Mouse (Mus musculus): ENCODE measurements at regions not wholly inside any gene's neighbourhood (a gene's known extent, or its start where the extent isn't known, plus 50 kb on each side); places are given as distances from the start of the nearest gene placed in this dataset.

GRCm38 (mm10) chr2:128431751-128432150 lies 159.3 kb upstream of the Spdye4c start:
- DNase-seq (ENCODE audit: low spot score in 2 of 2): no peak

GRCm38 (mm10) chr2:128432741-128433140 lies 158.3 kb upstream of the Spdye4c start:
- no peak for DNase-seq (ENCODE audit: low spot score in 2 of 2)

DNA sequence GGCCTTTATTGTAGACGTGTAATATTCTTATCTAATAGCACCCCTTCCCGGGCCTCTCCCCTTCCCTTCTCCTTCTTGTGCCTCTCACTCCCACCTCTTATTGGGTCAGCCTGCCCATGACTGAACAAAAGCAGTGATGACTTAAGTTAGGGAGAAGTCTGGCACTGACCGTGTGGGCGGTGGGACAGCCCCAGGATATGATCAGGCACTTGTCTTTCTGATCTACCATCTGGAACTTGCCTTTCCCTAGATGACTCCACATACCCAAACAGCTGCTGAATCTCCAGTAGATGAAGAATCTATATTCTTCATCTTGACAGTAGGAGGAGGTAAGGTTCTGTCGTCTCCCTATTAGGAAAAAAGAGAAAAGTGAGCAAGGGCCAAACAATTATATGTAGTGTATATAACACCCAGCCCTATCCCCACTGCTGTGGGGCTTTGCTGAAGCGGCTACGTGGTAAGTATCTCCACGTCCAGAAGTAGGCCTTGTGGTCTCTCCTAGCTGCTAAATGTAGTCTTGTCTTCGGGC lies 157.4 kb upstream of the Spdye4c start:
- DNase-seq (ENCODE audit: low spot score in 2 of 2): no peak

DNA sequence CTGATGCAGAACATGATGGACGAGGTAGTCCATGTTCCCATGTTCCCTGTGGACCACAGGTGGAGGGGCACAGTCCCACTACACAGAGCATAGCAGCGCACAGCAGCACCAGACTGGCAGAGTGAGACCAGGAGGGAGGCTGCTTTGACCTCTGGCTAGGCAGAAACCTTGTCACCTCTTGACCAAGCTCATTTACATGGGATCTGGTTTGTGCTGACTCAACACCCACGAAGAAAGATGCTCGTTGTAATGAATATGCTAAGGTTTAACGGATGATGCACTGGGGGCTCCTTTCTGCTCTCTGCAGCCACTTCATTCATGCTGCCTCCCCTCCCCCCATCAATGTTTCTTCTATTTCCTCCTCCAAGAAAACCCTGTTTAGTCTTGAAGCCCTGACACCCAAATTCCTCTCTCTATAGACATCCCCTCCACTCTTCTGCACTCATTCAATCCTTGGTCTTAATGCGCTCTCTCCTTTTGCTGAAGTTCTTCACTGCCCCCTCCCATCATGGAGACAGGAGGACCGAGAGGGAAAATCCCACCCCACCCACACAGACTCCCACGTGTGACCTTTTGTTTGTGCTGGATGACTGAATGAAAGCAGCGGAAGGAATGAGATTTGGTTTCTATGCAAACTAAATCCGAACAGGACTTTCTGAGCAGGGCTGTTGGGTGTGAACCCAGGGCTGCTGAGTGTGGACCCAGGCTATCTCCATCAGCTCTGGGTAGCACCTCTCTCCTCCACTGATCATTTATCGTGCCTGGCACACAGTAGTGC lies 156.6 kb upstream of the Spdye4c start:
- no peak for DNase-seq (ENCODE audit: low spot score in 2 of 2)

DNA sequence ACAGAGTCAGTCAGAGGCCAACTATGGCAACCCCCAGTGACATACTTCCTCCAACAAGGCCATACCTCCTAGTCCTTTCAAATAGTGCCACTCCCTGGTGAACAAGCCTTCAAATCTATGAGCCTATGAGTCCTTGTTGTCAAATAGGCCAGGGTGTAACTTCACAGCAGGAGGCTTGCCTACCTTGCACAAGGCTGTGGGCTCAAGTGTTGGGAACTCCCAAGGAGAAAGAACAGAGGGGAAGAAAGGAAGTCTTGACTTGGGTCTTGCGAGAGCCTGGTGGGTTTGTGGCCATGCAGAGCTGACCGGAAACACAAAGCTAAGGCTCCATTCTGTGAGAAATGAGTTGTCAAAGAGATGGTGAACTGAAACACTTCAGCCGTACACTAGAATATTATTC lies 154.6 kb upstream of the Spdye4c start:
- no peak for DNase-seq (ENCODE audit: low spot score in 2 of 2)

GRCm38 (mm10) chr2:128437698-128438097 lies 153.3 kb upstream of the Spdye4c start:
- no peak for DNase-seq (ENCODE audit: low spot score in 2 of 2)

GRCm38 (mm10) chr2:128438161-128438822 lies 152.7 kb upstream of the Spdye4c start:
- DNase-seq (ENCODE audit: low spot score in 2 of 2): no peak

DNA sequence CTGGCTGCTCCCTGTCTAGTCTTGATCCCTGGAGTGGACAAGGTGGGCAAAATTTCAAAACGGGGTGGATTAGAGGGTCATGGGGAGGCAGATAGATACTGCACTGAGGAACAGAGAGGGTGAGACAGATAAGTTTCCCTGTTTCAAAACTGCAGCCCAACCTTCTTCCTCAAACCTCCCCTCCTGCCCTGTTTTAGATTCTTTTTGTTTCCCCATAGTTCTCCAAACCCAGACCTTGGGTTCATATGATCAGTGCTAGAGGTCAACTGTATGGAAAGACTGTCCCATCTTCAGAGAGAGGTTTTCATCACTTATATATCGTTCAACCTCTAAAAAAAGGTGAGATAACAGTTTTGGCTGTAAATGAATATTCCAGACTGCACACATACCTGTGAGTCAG lies 152.1 kb upstream of the Spdye4c start:
- no peak for DNase-seq (ENCODE audit: low spot score in 2 of 2)

DNA sequence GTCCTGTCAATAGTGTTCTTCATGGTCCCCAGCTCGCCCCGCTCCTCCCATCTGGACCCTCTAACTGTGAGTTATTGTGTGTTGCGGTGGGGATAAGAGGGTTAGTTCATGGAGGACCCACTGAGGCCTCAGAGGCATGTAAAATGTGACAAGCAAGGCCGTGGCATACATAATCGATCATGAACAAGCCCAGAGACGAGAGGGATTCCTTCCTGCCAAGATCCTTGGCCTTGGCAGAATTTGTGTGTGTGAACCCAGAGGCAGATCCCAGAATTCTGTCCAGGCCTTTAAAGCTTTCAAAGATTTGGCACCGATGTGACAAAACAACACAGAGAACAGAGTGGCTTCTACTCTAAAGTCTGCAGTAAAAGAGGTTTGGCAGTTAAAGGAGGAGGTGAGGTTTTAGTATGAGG lies 146.4 kb upstream of the Spdye4c start:
- no peak for DNase-seq (ENCODE audit: low spot score in 2 of 2)

DNA sequence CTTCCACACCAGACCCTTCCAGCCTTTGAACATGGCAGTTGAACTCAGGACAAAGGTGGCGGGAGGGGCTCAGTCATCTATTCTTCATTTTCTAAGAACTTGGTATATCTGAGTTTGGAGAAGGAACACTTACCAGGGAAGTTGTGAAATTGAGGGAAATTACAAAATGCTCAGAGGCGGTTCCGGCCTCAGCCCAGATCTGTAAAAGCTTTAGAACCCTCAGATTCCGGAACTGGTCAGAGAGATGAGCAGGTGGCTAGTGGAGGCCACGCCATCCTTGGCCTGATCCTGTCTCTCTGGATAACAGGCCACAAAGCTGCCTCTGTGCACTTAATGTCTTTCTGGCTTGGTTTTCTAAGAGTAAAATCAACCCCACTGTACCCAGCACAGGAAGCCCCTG lies 145.6 kb upstream of the Spdye4c start:
- no peak for DNase-seq (ENCODE audit: low spot score in 2 of 2)

DNA sequence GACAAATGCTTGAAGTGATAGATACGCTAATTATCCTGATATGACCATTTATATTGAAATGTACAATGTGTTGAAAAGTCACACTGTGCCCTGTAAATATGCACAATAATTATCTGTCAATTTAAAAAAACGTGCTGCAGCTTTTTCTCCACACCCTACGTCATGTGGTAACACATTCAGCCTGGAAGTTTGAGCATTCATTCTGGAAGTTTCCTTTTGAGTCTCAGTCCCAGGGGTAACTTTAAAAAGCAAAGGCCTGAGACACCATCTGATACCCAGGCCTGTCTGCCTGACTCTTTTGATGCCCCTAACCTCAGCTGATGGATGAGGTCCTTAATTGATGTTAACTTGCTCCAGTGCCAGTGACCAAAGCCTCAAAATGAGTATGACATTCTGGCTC lies 141.7 kb upstream of the Spdye4c start:
- DNase-seq (ENCODE audit: low spot score in 2 of 2): no peak

- DNase-seq (ENCODE audit: low spot score in 2 of 2): no peak
Observed at GRCm38 (mm10) chr2:128450045-128450444, 141.0 kb upstream of the Spdye4c start.

DNA sequence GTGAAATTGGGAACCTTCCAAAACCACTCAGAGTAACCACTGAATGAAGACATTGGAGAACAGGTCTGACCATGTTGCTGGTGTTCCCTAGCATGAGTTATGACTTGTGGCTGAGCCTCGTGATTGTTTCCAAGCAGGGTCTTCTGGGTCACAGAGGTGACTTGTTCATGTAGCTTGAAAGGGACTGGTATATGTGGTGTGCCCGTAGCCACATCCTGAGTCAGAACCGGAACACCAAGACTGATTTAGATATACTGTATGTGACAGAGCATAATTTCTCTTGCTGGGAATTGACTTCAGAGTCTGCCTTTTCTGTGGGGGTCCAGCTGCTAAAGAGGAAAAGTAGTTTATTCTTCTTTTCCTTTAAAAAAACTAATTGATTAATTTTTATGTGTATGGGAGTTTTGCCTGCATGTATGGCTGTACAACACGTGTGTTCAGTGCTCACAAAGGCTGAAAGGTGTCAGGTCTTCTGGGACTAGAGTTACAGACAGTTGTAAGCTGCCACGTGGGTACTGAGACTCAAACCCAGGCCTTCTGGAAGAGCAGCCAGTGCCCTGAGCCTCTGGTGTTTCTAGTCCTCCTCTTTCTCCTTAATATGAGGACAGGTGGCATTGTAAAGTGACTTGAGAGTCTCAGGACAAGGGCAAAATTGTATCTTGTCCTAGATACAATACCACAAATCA lies 139.3 kb upstream of the Spdye4c start:
- DNase-seq (ENCODE audit: low spot score in 2 of 2): no peak

DNA sequence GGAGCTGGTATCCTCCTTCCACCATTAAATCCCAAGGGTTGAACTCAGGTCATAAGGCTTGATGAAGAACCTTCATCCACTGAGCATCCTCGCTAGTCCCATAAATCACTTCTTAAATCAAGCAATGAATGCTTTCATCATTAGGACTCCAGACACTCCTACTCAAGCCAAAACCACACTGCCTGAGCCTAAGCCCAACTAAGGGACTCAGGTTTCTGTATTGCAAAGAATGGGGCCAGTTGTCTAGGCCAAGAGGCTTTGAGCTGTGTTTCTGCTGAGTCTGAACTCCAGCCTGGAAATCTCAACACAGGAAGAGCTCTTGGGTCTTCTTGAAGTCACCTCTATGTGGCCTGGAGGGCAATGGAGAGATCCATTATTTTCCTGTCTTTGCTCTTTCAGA lies 138.4 kb upstream of the Spdye4c start:
- DNase-seq (ENCODE audit: low spot score in 2 of 2): no peak

GRCm38 (mm10) chr2:128454509-128454908 lies 136.5 kb upstream of the Spdye4c start:
- DNase-seq (ENCODE audit: low spot score in 2 of 2): no peak

- DNase-seq (ENCODE audit: low spot score in 2 of 2): no peak
Observed at GRCm38 (mm10) chr2:128457591-128458209, 133.3 kb upstream of the Spdye4c start.

GRCm38 (mm10) chr2:128465214-128465984 lies 125.6 kb upstream of the Spdye4c start:
- DNase-seq (ENCODE audit: low spot score in 2 of 2): no peak

GRCm38 (mm10) chr2:128467490-128468245 lies 123.3 kb upstream of the Spdye4c start:
- no peak for DNase-seq (ENCODE audit: low spot score in 2 of 2)

GRCm38 (mm10) chr2:128468323-128468722 lies 122.7 kb upstream of the Spdye4c start:
- no peak for DNase-seq (ENCODE audit: low spot score in 2 of 2)

GRCm38 (mm10) chr2:128470351-128470750 lies 120.7 kb upstream of the Spdye4c start:
- DNase-seq (ENCODE audit: low spot score in 2 of 2): no peak
